Mouse (Mus musculus): Measurements from ENCODE around the gene Med27. TPM values are rescaled to one million over a fixed set of nuclear protein-coding genes. Genes with fewer than 3 reads are reported as not detected.
A peak's percentile ranks its signal among the peaks of the same experiment; 100 is the strongest.

The Med27 gene
- polyA plus RNA-seq, 1 experiment from 2014 or later: 47.8 TPM

DNA sequence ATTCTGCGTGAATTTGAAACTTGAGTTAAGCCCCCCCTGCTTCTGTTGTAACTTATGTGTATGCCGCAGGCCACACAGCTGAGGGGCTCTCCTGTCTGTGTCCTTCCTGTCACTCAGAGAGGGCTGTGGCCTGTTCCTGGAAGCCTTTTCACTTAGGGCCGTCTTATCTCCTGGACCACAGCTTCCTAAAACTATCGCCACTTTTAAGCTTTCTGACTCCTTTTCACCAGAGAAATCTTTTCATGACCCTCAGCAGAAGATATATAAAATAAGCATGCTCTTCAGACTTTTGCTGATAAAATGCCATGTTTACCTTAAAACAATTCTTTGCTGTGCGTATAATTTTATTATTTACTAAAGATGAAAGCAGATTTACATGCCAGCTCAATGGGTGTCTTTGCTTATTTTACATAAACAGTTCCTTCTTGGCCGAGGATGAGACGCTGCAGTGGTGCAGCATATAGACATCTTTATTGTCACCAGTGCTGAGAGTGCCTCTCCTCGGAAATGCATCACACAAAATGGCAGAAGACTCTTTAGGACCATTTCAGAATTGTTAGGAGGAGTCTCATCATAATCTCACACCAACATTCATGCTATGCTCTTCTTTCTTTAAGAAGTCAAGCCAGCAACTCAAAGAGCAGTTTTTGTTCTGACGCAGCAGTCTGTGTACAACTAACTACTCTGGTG is 110.2 kb downstream of the Med27 start:
- no peak for ATAC-seq (ENCODE audit: insufficient number of reproducible peaks, low FRiP score, low TSS enrichment, low read depth)
- H3K4me1 ChIP-seq: no peaks in the 10 kb centered on the region
- no peak overlapping the region for H3K9ac ChIP-seq
- H3K4me2 ChIP-seq (replicated peaks): no peak overlapping the region
- WGBS: 69% methylated on average over 9 of the region's 9 CpGs
- H3K4me3 ChIP-seq (replicated peaks): no peak overlapping the region
- no peaks in the 10 kb centered on the region for H3K36me3 ChIP-seq
- H3K9me3 ChIP-seq (replicated peaks): no peaks in the 10 kb centered on the region
- no peaks in the 10 kb centered on the region for H3K27me3 ChIP-seq
- H3K27ac ChIP-seq (replicated peaks): no peak overlapping the region

- Histone ChIP-seq H3K4me2 (replicated peaks) (no peak overlapping the region), H3K9ac (no peak overlapping the region), H3K4me3 (replicated peaks) (no peak overlapping the region), H3K36me3 (no peaks in the 10 kb centered on the region), H3K27ac (replicated peaks) (no peak overlapping the region), H3K27me3 (no peaks in the 10 kb centered on the region), H3K4me1 (no peaks in the 10 kb centered on the region), H3K9me3 (replicated peaks) (no peaks in the 10 kb centered on the region)
- no peak for ATAC-seq (ENCODE audit: insufficient number of reproducible peaks, low FRiP score, low TSS enrichment, low read depth)
- 61% methylated on average over 2 of the region's 2 CpGs for WGBS
These were observed 111.1 kb downstream of the Med27 start for GRCm38 (mm10) chr2:29457677-29458076.

DNA sequence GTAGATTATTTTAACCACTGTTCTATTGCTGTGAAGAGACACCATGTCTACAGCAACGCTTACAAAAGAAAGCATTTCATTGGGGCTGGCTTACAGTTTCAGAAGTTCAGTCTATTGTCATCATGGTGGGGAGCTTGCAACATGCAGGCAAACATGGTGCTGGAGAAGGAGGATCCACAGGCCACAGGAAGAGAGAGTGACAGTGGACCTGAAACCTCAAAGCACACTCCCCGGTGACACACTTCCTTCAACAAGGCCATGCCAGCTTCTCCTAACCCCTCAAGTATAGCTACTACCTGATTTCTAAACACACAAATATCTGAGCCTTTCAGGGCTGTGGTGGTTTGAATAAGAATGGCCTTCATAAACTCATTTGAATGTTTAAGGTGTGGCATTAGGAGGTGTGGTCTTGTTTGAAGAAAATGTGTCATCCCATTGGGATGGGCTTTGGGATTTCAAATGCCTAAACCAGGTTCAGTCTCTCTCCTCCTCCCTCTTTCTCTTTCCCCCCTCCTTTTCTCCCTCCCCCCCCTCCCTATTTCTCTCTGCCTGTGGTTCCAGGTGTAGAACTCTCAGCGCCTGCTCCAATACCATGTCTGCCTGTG is 111.8 kb downstream of the Med27 start:
- Histone ChIP-seq H3K27me3 (no peaks in the 10 kb centered on the region), H3K4me3 (replicated peaks) (no peak overlapping the region), H3K9ac (no peak overlapping the region), H3K9me3 (replicated peaks) (no peaks in the 10 kb centered on the region), H3K27ac (replicated peaks) (no peak overlapping the region), H3K4me1 (no peaks in the 10 kb centered on the region), H3K4me2 (replicated peaks) (no peak overlapping the region), H3K36me3 (no peaks in the 10 kb centered on the region)
- WGBS: 85% methylated on average over 3 of the region's 3 CpGs
- ATAC-seq (ENCODE audit: insufficient number of reproducible peaks, low FRiP score, low TSS enrichment, low read depth): no peak

DNA sequence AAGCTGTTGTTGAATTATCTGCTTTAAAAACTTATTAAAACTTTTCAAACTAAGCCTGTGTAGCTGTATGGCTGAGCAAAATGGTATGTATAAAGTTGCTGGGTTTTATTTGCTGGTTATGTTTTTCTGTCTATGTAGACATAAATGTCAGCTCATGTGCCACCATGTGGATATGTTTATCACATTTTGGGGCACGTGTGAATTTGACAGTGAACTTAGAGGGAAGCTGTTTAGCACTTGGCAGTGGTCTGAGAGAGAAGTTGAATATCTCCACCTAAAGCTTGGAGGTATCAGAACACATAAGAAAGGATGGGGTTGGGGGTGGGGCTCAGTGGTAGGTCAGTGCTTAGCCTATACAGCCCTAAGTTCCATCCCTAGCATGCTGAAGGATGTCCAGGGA is 113.0 kb downstream of the Med27 start:
- Histone ChIP-seq H3K36me3 (no peaks in the 10 kb centered on the region), H3K27me3 (no peaks in the 10 kb centered on the region), H3K9me3 (replicated peaks) (no peaks in the 10 kb centered on the region), H3K4me1 (peaks cover 3% of the 10 kb centered on the region; the same call in 1 of the 2 replicates), H3K4me3 (replicated peaks) (no peak overlapping the region), H3K4me2 (replicated peaks) (no peak overlapping the region), H3K9ac (no peak overlapping the region), H3K27ac (replicated peaks) (no peak overlapping the region)
- no peak for ATAC-seq (ENCODE audit: insufficient number of reproducible peaks, low FRiP score, low TSS enrichment, low read depth)
- 76% methylated on average over 1 of the region's 1 CpGs for WGBS

DNA sequence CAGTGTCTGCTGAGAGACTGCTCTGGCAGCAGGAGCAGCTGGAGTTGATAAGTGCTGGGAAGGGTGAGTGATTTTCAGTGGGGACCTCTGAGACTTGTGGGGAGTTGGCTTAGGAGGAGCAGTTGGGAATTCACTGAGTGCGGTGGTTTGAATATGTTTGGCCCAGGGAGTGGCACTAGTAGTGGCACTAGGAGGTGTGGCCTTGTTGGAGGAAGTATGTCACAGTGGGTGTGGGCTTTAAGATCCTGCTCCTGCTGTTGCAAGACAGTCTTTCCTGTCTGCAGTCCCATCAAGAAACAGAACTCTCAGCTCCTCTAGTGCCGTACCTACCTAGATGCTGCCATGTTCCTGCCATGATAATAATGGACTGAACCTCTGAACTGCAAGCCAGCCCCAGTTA is 115.2 kb downstream of the Med27 start:
- H3K27me3 ChIP-seq: no peaks in the 10 kb centered on the region
- H3K36me3 ChIP-seq: no peaks in the 10 kb centered on the region
- no peak overlapping the region for H3K9ac ChIP-seq
- peaks cover 13% of the 10 kb centered on the region; the same call in 1 of the 2 replicates for H3K4me1 ChIP-seq
- H3K9me3 ChIP-seq (replicated peaks): no peaks in the 10 kb centered on the region
- WGBS: 84% methylated on average over 2 of the region's 2 CpGs
- no peak for ATAC-seq (ENCODE audit: insufficient number of reproducible peaks, low FRiP score, low TSS enrichment, low read depth)
- H3K4me2 ChIP-seq (replicated peaks): no peak overlapping the region
- no peak overlapping the region for H3K27ac ChIP-seq (replicated peaks)
- H3K4me3 ChIP-seq (replicated peaks): no peak overlapping the region

- Histone ChIP-seq H3K27ac (replicated peaks) (no peak overlapping the region), H3K9me3 (replicated peaks) (no peaks in the 10 kb centered on the region), H3K4me3 (replicated peaks) (no peak overlapping the region), H3K4me1 (peaks cover 13% of the 10 kb centered on the region; the same call in 1 of the 2 replicates), H3K36me3 (no peaks in the 10 kb centered on the region), H3K9ac (no peak overlapping the region), H3K27me3 (no peaks in the 10 kb centered on the region), H3K4me2 (replicated peaks) (no peak overlapping the region)
- WGBS: 82% methylated on average over 6 of the region's 6 CpGs
- no peak for ATAC-seq (ENCODE audit: insufficient number of reproducible peaks, low FRiP score, low TSS enrichment, low read depth)
These were observed 116.5 kb downstream of the Med27 start for GRCm38 (mm10) chr2:29463039-29463585.

GRCm38 (mm10) chr2:29464851-29465648 is 118.4 kb downstream of the Med27 start:
- H3K27ac ChIP-seq (replicated peaks): no peak overlapping the region
- no peaks in the 10 kb centered on the region for H3K27me3 ChIP-seq
- H3K4me3 ChIP-seq (replicated peaks): no peak overlapping the region
- no peak overlapping the region for H3K4me2 ChIP-seq (replicated peaks)
- 0 out of 2 replicates have a peak, but pooled peaks have one; percentile 39 for ATAC-seq (ENCODE audit: insufficient number of reproducible peaks, low FRiP score, low TSS enrichment, low read depth)
- no peak overlapping the region for H3K9ac ChIP-seq
- no peaks in the 10 kb centered on the region for H3K36me3 ChIP-seq
- H3K9me3 ChIP-seq (replicated peaks): no peaks in the 10 kb centered on the region
- 60% methylated on average over 9 of the region's 9 CpGs for WGBS
- H3K4me1 ChIP-seq: peaks cover 13% of the 10 kb centered on the region; the same call in 1 of the 2 replicates

DNA sequence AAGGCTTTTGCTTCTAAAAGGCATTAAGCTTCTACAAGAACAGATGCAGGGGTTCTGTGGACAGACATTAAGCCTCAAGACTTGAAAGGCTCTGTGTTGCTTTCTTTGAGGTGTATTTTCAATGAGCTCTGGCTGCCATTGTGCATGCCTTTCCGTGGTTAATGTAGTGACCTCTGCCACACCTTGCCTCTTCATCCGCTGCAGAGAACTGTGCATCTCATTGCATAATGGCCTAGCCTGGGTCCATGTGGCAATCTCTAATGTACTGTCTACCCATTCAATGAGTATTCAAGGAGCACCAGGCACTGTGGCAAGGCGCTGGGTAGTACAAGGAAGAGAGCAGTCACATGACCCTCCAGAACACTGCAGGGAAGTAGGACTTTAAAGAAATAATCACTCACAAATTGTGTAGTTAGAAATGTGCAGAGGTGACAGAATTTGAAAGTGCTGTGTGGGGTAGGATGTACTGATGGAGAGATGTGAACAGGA is 119.1 kb downstream of the Med27 start:
- Histone ChIP-seq H3K27me3 (no peaks in the 10 kb centered on the region), H3K9ac (no peak overlapping the region), H3K4me2 (replicated peaks) (no peak overlapping the region), H3K36me3 (no peaks in the 10 kb centered on the region), H3K4me3 (replicated peaks) (no peak overlapping the region), H3K27ac (replicated peaks) (no peak overlapping the region), H3K9me3 (replicated peaks) (no peaks in the 10 kb centered on the region), H3K4me1 (peaks cover 13% of the 10 kb centered on the region; the same call in 1 of the 2 replicates)
- ATAC-seq (ENCODE audit: insufficient number of reproducible peaks, low FRiP score, low TSS enrichment, low read depth): no peak
- WGBS: 73% methylated on average over 3 of the region's 3 CpGs

GRCm38 (mm10) chr2:29466396-29466795 is 119.8 kb downstream of the Med27 start:
- H3K27ac ChIP-seq (replicated peaks): no peak overlapping the region
- H3K4me1 ChIP-seq: peaks cover 13% of the 10 kb centered on the region; the same call in 1 of the 2 replicates
- no peak overlapping the region for H3K4me2 ChIP-seq (replicated peaks)
- H3K36me3 ChIP-seq: no peaks in the 10 kb centered on the region
- no peak for ATAC-seq (ENCODE audit: insufficient number of reproducible peaks, low FRiP score, low TSS enrichment, low read depth)
- no peak overlapping the region for H3K9ac ChIP-seq
- no peaks in the 10 kb centered on the region for H3K27me3 ChIP-seq
- WGBS: 62% methylated on average over 4 of the region's 4 CpGs
- no peak overlapping the region for H3K4me3 ChIP-seq (replicated peaks)
- H3K9me3 ChIP-seq (replicated peaks): no peaks in the 10 kb centered on the region

DNA sequence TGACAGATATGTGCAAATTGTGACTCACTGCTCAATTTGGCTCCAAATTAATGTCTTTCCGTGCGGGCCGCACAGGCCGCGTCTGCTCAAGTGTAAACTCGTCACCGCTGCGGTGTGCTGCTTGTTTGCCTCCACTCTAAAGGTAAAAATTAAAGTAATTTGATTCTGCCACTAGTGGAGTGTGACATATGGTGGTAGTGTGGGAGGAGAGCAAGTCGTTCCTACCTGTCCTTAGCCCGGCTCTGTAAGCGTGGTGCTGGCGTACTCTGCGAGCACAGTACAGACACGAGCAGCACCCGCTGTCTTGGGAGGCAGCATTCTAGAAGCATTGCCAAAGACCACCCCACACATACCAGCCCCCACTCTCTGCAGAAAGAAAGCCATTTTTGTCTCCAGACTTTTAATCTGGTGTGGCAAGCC is 121.9 kb downstream of the Med27 start:
- no peak overlapping the region for H3K4me3 ChIP-seq (replicated peaks)
- H3K4me2 ChIP-seq (replicated peaks): no peak overlapping the region
- no peak overlapping the region for H3K9ac ChIP-seq
- H3K4me1 ChIP-seq: peaks cover 13% of the 10 kb centered on the region; the same call in 1 of the 2 replicates
- ATAC-seq (ENCODE audit: insufficient number of reproducible peaks, low FRiP score, low TSS enrichment, low read depth): 0 out of 2 replicates have a peak, but pooled peaks have one; percentile 13
- 64% methylated on average over 15 of the region's 15 CpGs for WGBS
- H3K27ac ChIP-seq (replicated peaks): no peak overlapping the region
- no peaks in the 10 kb centered on the region for H3K27me3 ChIP-seq
- H3K36me3 ChIP-seq: no peaks in the 10 kb centered on the region
- H3K9me3 ChIP-seq (replicated peaks): no peaks in the 10 kb centered on the region

GRCm38 (mm10) chr2:29472952-29473437 is 126.4 kb downstream of the Med27 start:
- Histone ChIP-seq H3K9ac (no peak overlapping the region), H3K36me3 (no peaks in the 10 kb centered on the region), H3K27ac (replicated peaks) (no peak overlapping the region), H3K4me1 (no peaks in the 10 kb centered on the region), H3K4me2 (replicated peaks) (no peak overlapping the region), H3K4me3 (replicated peaks) (no peak overlapping the region), H3K9me3 (replicated peaks) (no peaks in the 10 kb centered on the region), H3K27me3 (no peaks in the 10 kb centered on the region)
- 75% methylated on average over 4 of the region's 4 CpGs for WGBS
- ATAC-seq (ENCODE audit: insufficient number of reproducible peaks, low FRiP score, low TSS enrichment, low read depth): no peak

All from embryonic facial prominence, embryonic 15.5 days (tissue).